Mouse (Mus musculus) G1E (cell line): ENCODE measurements around the gene Gm3854.

Source experiments
- CTCF ChIP-seq: IDR thresholded peaks from 2 replicates; pipeline ENCODE4 v1.5.1; 2012; ENCODE audit warnings: low read depth, low read length, inconsistent platforms, mixed read lengths
- GATA2 ChIP-seq: IDR thresholded peaks from 2 replicates; pipeline ENCODE4 v1.6.1; 2012; ENCODE audit warnings: low read depth, low read length, inconsistent platforms, borderline replicate concordance
- POLR2AphosphoS5 ChIP-seq: IDR thresholded peaks from 2 replicates; pipeline ENCODE4 v1.6.1; 2012; ENCODE audit warnings: low read depth, low read length, inconsistent platforms; ENCODE audit not compliant: insufficient replicate concordance

DNA sequence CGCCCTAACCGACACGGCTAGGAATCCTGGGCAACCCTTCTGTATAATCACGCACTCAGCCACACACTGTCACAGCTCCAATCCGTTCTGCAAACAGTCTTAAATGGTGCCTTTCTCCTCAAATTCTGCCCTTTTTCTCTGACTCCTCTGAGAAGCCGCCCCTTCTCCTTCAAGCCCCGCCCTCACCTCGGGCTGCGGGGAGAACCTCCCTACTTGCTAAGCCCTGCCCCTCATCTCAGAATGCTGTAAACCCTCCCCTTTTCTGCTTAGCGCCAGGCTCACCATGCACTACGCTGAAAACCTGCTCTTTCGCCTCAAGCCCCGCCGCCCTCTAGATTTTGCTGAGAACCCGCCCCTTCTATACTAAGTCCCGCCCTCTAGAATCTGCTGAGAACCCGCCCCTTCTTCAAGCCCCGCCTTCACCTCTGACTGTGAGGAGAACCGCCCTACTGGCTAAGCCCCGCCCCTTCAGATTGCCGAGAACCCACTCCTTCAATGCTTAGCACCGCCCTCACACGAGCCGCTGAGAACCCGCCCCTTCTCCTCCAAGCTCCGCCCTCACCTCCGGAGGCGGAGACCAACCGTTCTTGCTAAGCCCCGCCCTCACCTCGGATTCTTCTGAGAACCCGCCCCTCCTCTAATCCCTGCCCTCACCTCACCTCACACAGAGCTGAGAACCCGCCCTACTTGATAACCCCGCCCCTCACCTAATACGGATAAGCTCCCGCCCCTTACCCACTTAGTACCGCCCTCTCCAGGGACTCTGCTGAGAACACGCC is 18.9 kb downstream of the Gm3854 start:
- TF ChIP-seq POLR2AphosphoS5 (no peak), CTCF (no peak), GATA2 (no peak)
